Mouse (Mus musculus) intestine, embryonic 16.5 days (tissue): ENCODE data around the gene Hist1h3f. TPM values are rescaled to one million over a fixed set of nuclear protein-coding genes. Genes with fewer than 3 reads are reported as not detected.

Experiments used
- microRNA-seq: library from miRNA; unstranded; fragments of <30 nt; microRNA quantifications from one replicate; pipeline ENCODE4, GENCODE M21; 2016
- polyA plus RNA-seq: library from polyadenylated mRNA; unstranded; fragments of >200 nt; fragmentation: Nextera tagmentation; extraction: Ambion mirVana; gene quantifications from 2 replicates; pipeline ENCODE4 v1.2.1, GENCODE M21; 2015

The Hist1h3f gene
- polyA plus RNA-seq, 1 experiment from 2014 or later = 0.60 TPM

Small RNA genes lying within 50 kb of the gene (microRNA-seq; reads per million reads assigned to microRNA genes)
- gene Gm44297 (not detected), gene Gm44359 (not detected), gene Gm44394 (not detected), gene n-TStga1 (not detected)

Other genes with a start within 250 kb of the Hist1h3f start
- 30.1 and 31.7 TPM in 2 replicates for gene Zfp322a, start 174.8 kb upstream of the Hist1h3f start, polyA plus RNA-seq
- 10.2 and 11.2 TPM in 2 replicates for gene Abt1, start 120.2 kb upstream of the Hist1h3f start, polyA plus RNA-seq
- gene Btn1a1, start 78.2 kb upstream of the Hist1h3f start, polyA plus RNA-seq = 0.07 and 0.11 TPM in 2 replicates
- gene Btn2a2, start 55.2 kb upstream of the Hist1h3f start, polyA plus RNA-seq = 0.12 TPM in 2 replicates
- gene Hist1h4h, start 13.0 kb upstream of the Hist1h3f start, polyA plus RNA-seq = 3.5 and 3.7 TPM in 2 replicates
- 2.5 and 3.6 TPM in 2 replicates for gene Hist1h2af, start 10.1 kb upstream of the Hist1h3f start, polyA plus RNA-seq
- 2.6 and 3.7 TPM in 2 replicates for gene Hist1h3g, start 8.6 kb upstream of the Hist1h3f start, polyA plus RNA-seq
- 0.65 and 0.94 TPM in 2 replicates for gene Hist1h2bh, start 660 bp upstream of the Hist1h3f start, polyA plus RNA-seq
- gene Hist1h4f, start 7.6 kb downstream of the Hist1h3f start, polyA plus RNA-seq = 0.68 and 0.98 TPM in 2 replicates
- 0.28 and 0.42 TPM in 2 replicates for gene Hist1h1d, start 9.2 kb downstream of the Hist1h3f start, polyA plus RNA-seq
- 2.7 and 4.1 TPM in 2 replicates for gene Hist1h3e, start 18.3 kb downstream of the Hist1h3f start, polyA plus RNA-seq
- 39.1 and 46.5 TPM in 2 replicates for gene Hist1h2ae, start 27.2 kb downstream of the Hist1h3f start, polyA plus RNA-seq
- gene Hist1h2bg, start 27.3 kb downstream of the Hist1h3f start, polyA plus RNA-seq = 8.7 and 8.8 TPM in 2 replicates
- gene Hist1h2bf, start 30.1 kb downstream of the Hist1h3f start, polyA plus RNA-seq = 0.62 and 2.1 TPM in 2 replicates
- gene Hist1h2ad, start 30.3 kb downstream of the Hist1h3f start, polyA plus RNA-seq = 0.65 and 2.7 TPM in 2 replicates
- 3.8 and 4.8 TPM in 2 replicates for gene Hist1h3d, start 31.7 kb downstream of the Hist1h3f start, polyA plus RNA-seq
- 61.7 and 73.9 TPM in 2 replicates for gene Hist1h4d, start 37.5 kb downstream of the Hist1h3f start, polyA plus RNA-seq
- 1.4 and 2.3 TPM in 2 replicates for gene Hist1h2be, start 77.1 kb downstream of the Hist1h3f start, polyA plus RNA-seq
- gene Hist1h1e, start 78.5 kb downstream of the Hist1h3f start, polyA plus RNA-seq = 10.4 and 13.7 TPM in 2 replicates
- gene Hist1h2ac, start 139.9 kb downstream of the Hist1h3f start, polyA plus RNA-seq = 0.94 and 1.0 TPM in 2 replicates
- 101 and 110 TPM in 2 replicates for gene Hist1h2bc, start 140.1 kb downstream of the Hist1h3f start, polyA plus RNA-seq
- gene Hist1h1t, start 151.8 kb downstream of the Hist1h3f start, polyA plus RNA-seq = 0.15 and 0.20 TPM in 2 replicates
- 2.9 and 3.1 TPM in 2 replicates for gene Hist1h4c, start 154.4 kb downstream of the Hist1h3f start, polyA plus RNA-seq
- gene Hfe, start 166.8 kb downstream of the Hist1h3f start, polyA plus RNA-seq = 8.5 and 9.7 TPM in 2 replicates
- 33.6 and 35.3 TPM in 2 replicates for gene Hist1h1c, start 194.8 kb downstream of the Hist1h3f start, polyA plus RNA-seq
- gene Hist1h3c, start 201.6 kb downstream of the Hist1h3f start, polyA plus RNA-seq = 3.2 and 4.9 TPM in 2 replicates
- gene Hist1h2bb, start 202.7 kb downstream of the Hist1h3f start, polyA plus RNA-seq = 1.7 and 2.0 TPM in 2 replicates
- 16.9 and 20.0 TPM in 2 replicates for gene Hist1h2ab, start 207.1 kb downstream of the Hist1h3f start, polyA plus RNA-seq
- gene Hist1h3b, start 208.2 kb downstream of the Hist1h3f start, polyA plus RNA-seq = 4.7 and 7.4 TPM in 2 replicates
- 1.4 and 2.1 TPM in 2 replicates for gene Hist1h4b, start 213.0 kb downstream of the Hist1h3f start, polyA plus RNA-seq
- gene Hist1h4a, start 217.2 kb downstream of the Hist1h3f start, polyA plus RNA-seq = 0.60 TPM in 1 of 2 replicates, not detected in the other
- gene Hist1h3a, start 218.3 kb downstream of the Hist1h3f start, polyA plus RNA-seq = 3.1 and 4.2 TPM in 2 replicates
- gene Hist1h1a, start 219.6 kb downstream of the Hist1h3f start, polyA plus RNA-seq = 0.38 and 0.99 TPM in 2 replicates
- 0.11 and 0.12 TPM in 2 replicates for gene Trim38, start 225.9 kb downstream of the Hist1h3f start, polyA plus RNA-seq